Mouse (Mus musculus) stomach, embryonic 14.5 days (tissue): ENCODE data around the gene Zfp777. TPM values are rescaled to one million over a fixed set of nuclear protein-coding genes. Genes with fewer than 3 reads are reported as not detected.

Source experiments
- microRNA-seq: library from miRNA; unstranded; fragments of <30 nt; microRNA quantifications from one replicate; pipeline ENCODE4, GENCODE M21; 2016
- polyA plus RNA-seq: library from polyadenylated mRNA; unstranded; fragments of >200 nt; fragmentation: Nextera tagmentation; extraction: Ambion mirVana; gene quantifications from 2 replicates; pipeline ENCODE4 v1.2.1, GENCODE M21; 2014

The Zfp777 gene
- polyA plus RNA-seq, 1 experiment from 2014 or later, result 7.1 TPM

Small RNA genes lying within 50 kb of the gene (microRNA-seq; reads per million reads assigned to microRNA genes)
- gene Gm24563, result not detected

Other genes with a start within 250 kb of the Zfp777 start
- 236 and 273 TPM in 2 replicates for gene Pdia4, start 235.5 kb downstream of the Zfp777 start, polyA plus RNA-seq
- 3.5 and 3.8 TPM in 2 replicates for gene Zfp786, start 218.0 kb downstream of the Zfp777 start, polyA plus RNA-seq
- 11.6 and 13.4 TPM in 2 replicates for gene Zfp398, start 213.2 kb downstream of the Zfp777 start, polyA plus RNA-seq
- gene Zfp282, start 171.7 kb downstream of the Zfp777 start, polyA plus RNA-seq, result 13.4 and 13.8 TPM in 2 replicates
- gene Zfp212, start 128.4 kb downstream of the Zfp777 start, polyA plus RNA-seq, result 13.3 and 13.8 TPM in 2 replicates
- 10.0 and 10.9 TPM in 2 replicates for gene Zfp956, start 95.5 kb downstream of the Zfp777 start, polyA plus RNA-seq
- gene Zfp746, start 37.7 kb upstream of the Zfp777 start, polyA plus RNA-seq, result 18.9 and 24.3 TPM in 2 replicates